Mouse (Mus musculus) kidney, embryonic 15.5 days (tissue): Measurements from ENCODE around the gene Gm3646. TPM values are rescaled to one million over a fixed set of nuclear protein-coding genes. Genes with fewer than 3 reads are reported as not detected.

Source experiments
- ATAC-seq: fragments of 200-750 bp; cut with Nextera tagmentation; replicated peaks from 2 replicates; pipeline ENCODE4 v1.8.0; 2017; ENCODE audit warnings: moderate TSS enrichment; ENCODE audit not compliant: low FRiP score
- H3K27ac ChIP-seq: fragments of 300-500 bp; sonication (generic); 2 replicates; pipeline ENCODE4 v1.5.1; 2015; ENCODE audit warnings: mild to moderate bottlenecking, inconsistent platforms
- H3K27me3 ChIP-seq: fragments of 300-500 bp; sonication (generic); 2 replicates; pipeline ENCODE4 v1.6.1; 2015; ENCODE audit warnings: inconsistent platforms
- H3K36me3 ChIP-seq: fragments of 300-500 bp; sonication (generic); 2 replicates; pipeline ENCODE4 v1.6.1; 2015; ENCODE audit warnings: inconsistent platforms
- H3K4me1 ChIP-seq: fragments of 300-500 bp; sonication (generic); 2 replicates; pipeline ENCODE4 v1.6.1; 2015; ENCODE audit warnings: inconsistent platforms
- H3K4me2 ChIP-seq: fragments of 300-500 bp; sonication (generic); 2 replicates; pipeline ENCODE4 v1.6.1; 2015; ENCODE audit warnings: moderate library complexity, mild to moderate bottlenecking, inconsistent platforms
- H3K4me3 ChIP-seq: fragments of 300-500 bp; sonication (generic); replicated peaks from 2 replicates; pipeline ENCODE4 v1.5.1; 2015; ENCODE audit warnings: mild to moderate bottlenecking, inconsistent platforms
- H3K9ac ChIP-seq: fragments of 300-500 bp; sonication (generic); 2 replicates; pipeline ENCODE4 v1.6.1; 2015; ENCODE audit warnings: mild to moderate bottlenecking, inconsistent platforms
- H3K9me3 ChIP-seq: fragments of 300-500 bp; sonication (generic); replicated peaks from 2 replicates; pipeline ENCODE4 v1.6.1; 2016; ENCODE audit warnings: inconsistent platforms
- WGBS: fragments of 180-500 bp; shearing (Covaris S2); methylation state at CpG from one replicate; pipeline ENCODE4 v1.1.7; 2015; ENCODE audit warnings: mixed read lengths; 5-methylcytosine and 5-hydroxymethylcytosine counted together
- polyA plus RNA-seq: library from polyadenylated mRNA; unstranded; fragments of >200 nt; fragmentation: Nextera tagmentation; extraction: Ambion mirVana; gene quantifications from 2 replicates; pipeline ENCODE4 v1.2.1, GENCODE M21; 2015

Gene Gm3646
- not detected in 2 replicates for polyA plus RNA-seq

- Histone ChIP-seq H3K9me3 (no peaks in the 10 kb centered on the region), H3K9ac (no peak within 1 kb of the TSS), H3K36me3 (no peaks in the 10 kb centered on the region), H3K4me3 (no peak within 1 kb of the TSS), H3K4me2 (no peak within 1 kb of the TSS), H3K4me1 (peaks cover 16% of the 10 kb centered on the region), H3K27ac (no peak within 1 kb of the TSS), H3K27me3 (no peaks in the 10 kb centered on the region)
- 61% methylated on average over 4 of the region's 4 CpGs for WGBS
- no peak for ATAC-seq
These were observed at the start of gene Gm3646 for GRCm38 (mm10) chr1:39805243-39805979. Gm3646 (minus strand) TSS chr1:39805332.

DNA sequence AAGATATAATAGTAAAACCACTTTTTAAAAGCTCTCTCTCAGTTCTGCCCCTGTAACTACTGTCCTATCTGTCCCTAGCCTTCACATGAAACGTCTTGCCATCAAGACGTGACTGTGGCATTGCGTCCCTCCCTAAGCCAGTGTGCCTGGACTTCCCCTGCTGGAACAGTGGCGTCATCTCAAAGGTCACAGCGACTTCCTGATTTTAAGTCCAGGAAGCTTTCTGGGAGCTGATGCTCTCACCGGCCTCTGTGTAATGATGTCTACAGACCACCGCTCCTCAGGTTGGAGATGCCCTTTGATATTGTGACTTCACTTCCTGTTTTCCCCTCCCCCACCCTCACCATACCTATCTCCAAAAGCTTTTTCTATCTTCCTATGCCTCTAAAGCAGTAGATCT is 41.9 kb upstream of the Gm3646 start:
- peaks cover 17% of the 10 kb centered on the region for H3K4me1 ChIP-seq
- WGBS, result 76% methylated on average over 7 of the region's 7 CpGs

DNA sequence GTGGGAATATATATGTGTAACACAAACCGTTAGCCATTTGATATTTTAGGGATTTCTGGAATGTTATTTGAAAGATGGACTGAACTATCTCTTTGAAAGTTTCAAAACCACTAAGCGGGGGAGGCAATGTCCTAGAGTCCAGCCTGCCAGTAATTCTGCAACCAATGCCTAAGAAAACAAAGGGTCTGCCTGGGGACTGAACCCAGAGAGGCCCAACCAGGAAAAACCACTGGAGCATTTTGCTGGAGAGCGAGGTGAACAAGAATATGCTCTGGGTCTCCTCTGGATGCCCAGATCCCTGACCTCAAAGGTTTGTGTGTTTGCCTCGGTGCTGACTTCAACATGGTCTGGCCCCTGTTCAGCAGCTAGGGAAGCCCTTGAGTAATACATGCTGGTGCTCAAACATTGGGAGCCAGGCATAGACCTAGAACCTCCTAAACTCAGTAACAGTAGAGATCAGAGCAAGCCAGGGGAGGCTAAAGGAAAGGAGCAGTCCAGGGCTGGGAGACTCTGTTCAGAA is 41.0 kb upstream of the Gm3646 start:
- Histone ChIP-seq H3K9ac (no peak overlapping the region), H3K27ac (peak overlapping the region; percentile 64), H3K4me1 (peaks cover 17% of the 10 kb centered on the region), H3K36me3 (no peaks in the 10 kb centered on the region), H3K4me3 (no peak overlapping the region), H3K9me3 (no peaks in the 10 kb centered on the region), H3K4me2 (no peak overlapping the region), H3K27me3 (no peaks in the 10 kb centered on the region)
- ATAC-seq, result no peak; the same call in 1 of the 2 replicates
- WGBS, result 29% methylated on average over 4 of the region's 4 CpGs

More for the DNA sequence above, 41.9 kb upstream of the Gm3646 start:
- Histone ChIP-seq H3K9me3 (no peaks in the 10 kb centered on the region), H3K4me3 (no peak overlapping the region), H3K9ac (no peak overlapping the region), H3K4me2 (no peak overlapping the region), H3K36me3 (no peaks in the 10 kb centered on the region), H3K27me3 (no peaks in the 10 kb centered on the region), H3K27ac (no peak overlapping the region)
- ATAC-seq, result no peak

- 85% methylated on average over 5 of the region's 5 CpGs for WGBS
- no peak for ATAC-seq
- H3K27me3 ChIP-seq, result no peaks in the 10 kb centered on the region
- no peaks in the 10 kb centered on the region for H3K36me3 ChIP-seq
- no peak overlapping the region for H3K27ac ChIP-seq
- H3K9me3 ChIP-seq, result no peaks in the 10 kb centered on the region
- no peak overlapping the region for H3K4me3 ChIP-seq
- peaks cover 19% of the 10 kb centered on the region for H3K4me1 ChIP-seq
- H3K9ac ChIP-seq, result no peak overlapping the region
- no peak overlapping the region for H3K4me2 ChIP-seq
These were observed 38.2 kb upstream of the Gm3646 start for GRCm38 (mm10) chr1:39843328-39843727.

DNA sequence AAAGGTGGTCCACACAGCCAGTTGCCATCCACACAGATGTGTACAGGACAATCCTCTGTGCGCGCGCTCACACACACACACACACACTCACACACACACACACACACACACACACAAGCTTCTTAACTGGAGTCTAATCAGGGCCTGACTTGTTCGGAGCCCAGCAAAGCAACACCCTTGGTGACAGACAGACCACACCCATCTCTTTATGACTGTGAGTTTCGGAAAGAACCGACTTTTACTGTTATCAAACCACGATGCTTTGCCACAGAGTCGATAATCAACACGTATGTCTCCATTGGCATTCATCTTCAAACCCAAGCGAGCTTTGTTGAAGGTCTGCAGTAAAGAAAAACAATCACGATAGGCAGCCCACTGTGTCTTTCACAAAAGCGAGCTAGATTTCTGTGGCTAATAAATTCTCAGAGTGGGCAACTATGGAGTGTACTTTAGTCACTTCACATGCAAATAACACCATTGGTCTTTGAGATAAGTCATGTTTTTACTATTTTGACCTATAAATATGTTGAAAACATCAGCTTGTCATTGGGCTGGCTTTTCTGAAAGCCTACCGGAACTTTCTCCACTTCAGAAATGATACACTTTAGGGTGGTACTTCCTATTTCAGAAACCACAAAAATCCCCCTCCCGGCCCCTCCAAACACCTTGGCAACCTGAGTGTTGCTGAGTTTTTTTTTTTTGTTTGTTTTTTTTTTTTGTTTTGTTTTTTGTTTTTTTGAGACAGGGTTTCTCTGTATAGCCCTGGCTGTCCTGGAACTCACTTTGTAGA is 37.3 kb upstream of the Gm3646 start:
- WGBS, result 85% methylated on average over 14 of the region's 14 CpGs
- Histone ChIP-seq H3K4me2 (no peak overlapping the region), H3K4me1 (peaks cover 19% of the 10 kb centered on the region), H3K36me3 (no peaks in the 10 kb centered on the region), H3K27me3 (no peaks in the 10 kb centered on the region), H3K9me3 (no peaks in the 10 kb centered on the region), H3K9ac (no peak overlapping the region), H3K27ac (no peak overlapping the region), H3K4me3 (no peak overlapping the region)
- ATAC-seq, result no peak

DNA sequence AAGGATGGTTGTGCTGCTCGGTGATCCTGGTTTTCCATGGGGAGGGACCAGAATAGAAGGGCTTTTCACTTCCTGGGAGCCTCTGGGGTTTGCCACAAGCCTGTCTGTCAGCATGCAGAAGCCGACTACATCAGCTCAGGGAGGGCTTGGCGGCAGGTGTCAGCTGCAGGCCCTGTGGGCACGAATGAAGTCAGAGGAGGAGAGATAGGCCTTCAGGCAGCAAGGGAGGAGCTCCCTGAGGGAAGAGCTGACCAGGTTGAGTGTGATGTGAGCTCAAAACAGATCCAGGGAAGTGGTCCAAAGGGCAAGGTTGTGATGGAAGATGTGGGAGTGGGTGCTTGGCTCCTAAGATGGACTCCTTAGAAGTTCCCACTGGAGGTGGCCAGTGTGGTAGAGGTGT is 35.7 kb upstream of the Gm3646 start:
- Histone ChIP-seq H3K36me3 (no peaks in the 10 kb centered on the region), H3K4me3 (no peak overlapping the region), H3K27ac (no peak overlapping the region), H3K9me3 (no peaks in the 10 kb centered on the region), H3K27me3 (no peaks in the 10 kb centered on the region), H3K4me2 (no peak overlapping the region), H3K4me1 (peaks cover 3% of the 10 kb centered on the region), H3K9ac (no peak overlapping the region)
- ATAC-seq, result no peak
- 81% methylated on average over 4 of the region's 4 CpGs for WGBS

DNA sequence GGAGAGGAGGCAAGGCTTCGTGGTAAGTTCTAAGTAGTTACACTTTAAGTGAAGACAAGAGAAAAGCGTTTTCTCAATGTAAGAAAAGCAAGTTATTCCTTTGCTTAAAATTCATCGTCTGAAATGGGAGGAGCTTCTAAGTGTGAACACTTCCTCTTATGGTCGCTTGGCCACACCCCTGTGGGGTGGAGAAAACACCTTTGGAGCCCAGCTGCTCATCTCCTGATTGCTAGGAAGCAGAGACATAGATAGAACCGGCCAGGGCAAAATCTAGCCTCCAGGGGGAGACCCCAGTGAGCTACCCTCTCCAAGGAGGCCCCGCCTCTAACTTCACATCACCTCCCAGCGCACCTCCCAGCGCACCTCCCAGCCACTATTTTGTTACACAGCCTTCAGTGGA is 34.7 kb upstream of the Gm3646 start:
- WGBS, result 65% methylated on average over 8 of the region's 8 CpGs
- Histone ChIP-seq H3K4me3 (no peak overlapping the region), H3K9ac (no peak overlapping the region), H3K9me3 (no peaks in the 10 kb centered on the region), H3K36me3 (no peaks in the 10 kb centered on the region), H3K27ac (no peak overlapping the region), H3K27me3 (no peaks in the 10 kb centered on the region), H3K4me1 (0 out of 2 replicates have a peak, but pooled peaks cover 2% of the 10 kb centered on the region), H3K4me2 (no peak overlapping the region)
- ATAC-seq, result no peak

GRCm38 (mm10) chr1:39839217-39839616 is 34.1 kb upstream of the Gm3646 start:
- no peak; the same call in 1 of the 2 replicates for ATAC-seq
- Histone ChIP-seq H3K4me2 (no peak overlapping the region), H3K4me3 (no peak overlapping the region), H3K27me3 (no peaks in the 10 kb centered on the region), H3K27ac (no peak overlapping the region), H3K9me3 (no peaks in the 10 kb centered on the region), H3K4me1 (0 out of 2 replicates have a peak, but pooled peaks cover 2% of the 10 kb centered on the region), H3K36me3 (no peaks in the 10 kb centered on the region), H3K9ac (no peak overlapping the region)
- 62% methylated on average over 10 of the region's 10 CpGs for WGBS

GRCm38 (mm10) chr1:39838487-39839169 is 33.5 kb upstream of the Gm3646 start:
- no peaks in the 10 kb centered on the region for H3K9me3 ChIP-seq
- no peak overlapping the region for H3K9ac ChIP-seq
- WGBS, result 79% methylated on average over 12 of the region's 12 CpGs
- 0 out of 2 replicates have a peak, but pooled peaks cover 2% of the 10 kb centered on the region for H3K4me1 ChIP-seq
- H3K27me3 ChIP-seq, result no peaks in the 10 kb centered on the region
- no peak overlapping the region for H3K27ac ChIP-seq
- H3K4me2 ChIP-seq, result no peak overlapping the region
- ATAC-seq, result no peak
- H3K4me3 ChIP-seq, result no peak overlapping the region
- H3K36me3 ChIP-seq, result no peaks in the 10 kb centered on the region

- Histone ChIP-seq H3K27ac (no peak overlapping the region), H3K4me1 (peaks cover 10% of the 10 kb centered on the region), H3K4me3 (no peak overlapping the region), H3K4me2 (no peak overlapping the region), H3K36me3 (no peaks in the 10 kb centered on the region), H3K9ac (no peak overlapping the region), H3K9me3 (no peaks in the 10 kb centered on the region; the same call in 1 of the 2 replicates), H3K27me3 (no peaks in the 10 kb centered on the region)
- WGBS, result 31% methylated on average over 4 of the region's 4 CpGs
- no peak for ATAC-seq
These were observed 26.5 kb upstream of the Gm3646 start for GRCm38 (mm10) chr1:39831594-39832039.

DNA sequence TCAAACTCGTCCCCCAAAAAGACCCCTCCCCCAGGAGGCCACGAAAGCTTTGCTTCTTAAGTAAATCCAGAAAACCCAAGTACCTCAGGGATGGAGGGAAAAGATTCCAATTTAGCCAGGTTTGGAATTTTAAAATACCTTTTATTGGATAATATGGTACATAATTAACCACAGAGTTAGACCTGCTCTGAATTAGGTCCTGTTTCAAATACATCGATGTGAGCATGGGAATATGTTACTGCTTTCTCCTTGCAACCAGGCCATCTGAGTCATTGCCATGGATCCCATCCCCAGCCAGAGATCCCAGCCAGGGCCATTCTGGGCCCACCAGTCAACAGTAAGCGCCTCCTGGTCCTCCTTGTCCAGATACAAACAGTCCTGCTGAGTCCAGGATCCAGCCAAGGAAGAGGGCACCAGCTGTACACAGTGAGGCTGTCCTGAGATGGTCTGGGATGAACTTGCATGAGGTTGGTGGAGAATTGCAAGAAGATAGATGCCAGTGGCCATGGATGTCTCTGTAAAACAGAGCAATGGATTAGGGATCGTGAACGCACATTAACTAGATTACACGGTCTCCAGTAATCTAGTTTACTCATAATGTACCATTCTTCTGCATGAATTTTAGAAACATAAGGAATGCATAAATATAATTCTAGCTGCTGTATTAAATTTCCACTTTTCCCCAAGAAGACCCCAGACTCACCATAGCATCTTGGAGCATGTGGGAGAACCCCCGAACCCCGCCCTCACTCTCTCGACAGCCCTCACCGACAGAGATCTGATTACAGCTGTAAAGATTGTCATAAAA is 25.9 kb upstream of the Gm3646 start:
- Histone ChIP-seq H3K9ac (no peak overlapping the region), H3K4me3 (no peak overlapping the region), H3K27me3 (no peaks in the 10 kb centered on the region), H3K4me1 (peaks cover 10% of the 10 kb centered on the region), H3K27ac (no peak overlapping the region), H3K4me2 (no peak overlapping the region), H3K9me3 (no peaks in the 10 kb centered on the region; the same call in 1 of the 2 replicates), H3K36me3 (no peaks in the 10 kb centered on the region)
- WGBS, result 65% methylated on average over 11 of the region's 11 CpGs
- ATAC-seq, result no peak
